Mouse (Mus musculus): Measurements from ENCODE around the gene Cpne4. TPM values are rescaled to one million over a fixed set of nuclear protein-coding genes. Genes with fewer than 3 reads are reported as not detected.

Cpne4 gene
- polyA plus RNA-seq, 1 experiment: 0.09 TPM

GRCm38 (mm10) chr9:104928806-104929205 lies 381.7 kb downstream of the Cpne4 start:
- H3K4me3 ChIP-seq (ENCODE audit: extremely low read depth, insufficient read depth, insufficient read length): no peak overlapping the region
- no peak for DNase-seq (ENCODE audit: low read depth in 1 of 2, low spot score in 2 of 2)
- no peak overlapping the region for H3K27ac ChIP-seq (ENCODE audit: insufficient read depth, low read length)
- no peaks in the 10 kb centered on the region for H3K36me3 ChIP-seq (ENCODE audit: control insufficient read depth, insufficient read depth, low read length)
- H3K27me3 ChIP-seq (ENCODE audit: control insufficient read depth, insufficient read depth, low read length): no peaks in the 10 kb centered on the region
- WGBS: 81% methylated on average over 9 of the region's 9 CpGs
- no peaks in the 10 kb centered on the region for H3K4me1 ChIP-seq (ENCODE audit: control insufficient read depth, insufficient read depth, insufficient read length)
- TF ChIP-seq POLR2A (IDR thresholded peaks at IDR 0.05; ENCODE audit: low read depth, low read length): no peak
- TF ChIP-seq CTCF (IDR thresholded peaks at IDR 0.05; ENCODE audit: extremely low read depth, insufficient read depth, insufficient read length, insufficient replicate concordance): no peak

GRCm38 (mm10) chr9:104940389-104940788 lies 393.3 kb downstream of the Cpne4 start:
- 81% methylated on average over 4 of the region's 4 CpGs for WGBS
- no peak for DNase-seq (ENCODE audit: low read depth in 1 of 2, low spot score in 2 of 2)

GRCm38 (mm10) chr9:104950551-104950950 lies 403.5 kb downstream of the Cpne4 start:
- no peak for TF ChIP-seq CTCF (IDR thresholded peaks at IDR 0.05; ENCODE audit: extremely low read depth, insufficient read depth, insufficient read length, insufficient replicate concordance)
- TF ChIP-seq POLR2A (IDR thresholded peaks at IDR 0.05; ENCODE audit: low read depth, low read length): no peak
- Histone ChIP-seq H3K36me3 (ENCODE audit: control insufficient read depth, insufficient read depth, low read length) (no peaks in the 10 kb centered on the region), H3K27ac (ENCODE audit: insufficient read depth, low read length) (no peak overlapping the region), H3K4me3 (ENCODE audit: extremely low read depth, insufficient read depth, insufficient read length) (no peak overlapping the region), H3K4me1 (ENCODE audit: control insufficient read depth, insufficient read depth, insufficient read length) (no peaks in the 10 kb centered on the region), H3K27me3 (ENCODE audit: control insufficient read depth, insufficient read depth, low read length) (no peaks in the 10 kb centered on the region)
- 70% methylated on average over 4 of the region's 4 CpGs for WGBS
- DNase-seq (ENCODE audit: low read depth in 1 of 2, low spot score in 2 of 2): no peak

More at GRCm38 (mm10) chr9:104940389-104940788, 393.3 kb downstream of the Cpne4 start:
- Histone ChIP-seq H3K4me3 (ENCODE audit: extremely low read depth, insufficient read depth, insufficient read length) (no peak overlapping the region), H3K27me3 (ENCODE audit: control insufficient read depth, insufficient read depth, low read length) (no peaks in the 10 kb centered on the region), H3K4me1 (ENCODE audit: control insufficient read depth, insufficient read depth, insufficient read length) (no peaks in the 10 kb centered on the region), H3K27ac (ENCODE audit: insufficient read depth, low read length) (no peak overlapping the region), H3K36me3 (ENCODE audit: control insufficient read depth, insufficient read depth, low read length) (no peaks in the 10 kb centered on the region)
- TF ChIP-seq CTCF (IDR thresholded peaks at IDR 0.05; ENCODE audit: extremely low read depth, insufficient read depth, insufficient read length, insufficient replicate concordance) (no peak), POLR2A (IDR thresholded peaks at IDR 0.05; ENCODE audit: low read depth, low read length) (no peak)

- DNase-seq (ENCODE audit: low read depth in 1 of 2, low spot score in 2 of 2): no peak
- TF ChIP-seq CTCF (IDR thresholded peaks at IDR 0.05; ENCODE audit: extremely low read depth, insufficient read depth, insufficient read length, insufficient replicate concordance): no peak
- no peak for TF ChIP-seq POLR2A (IDR thresholded peaks at IDR 0.05; ENCODE audit: low read depth, low read length)
- H3K27me3 ChIP-seq (ENCODE audit: control insufficient read depth, insufficient read depth, low read length): no peaks in the 10 kb centered on the region
- no peak overlapping the region for H3K4me3 ChIP-seq (ENCODE audit: extremely low read depth, insufficient read depth, insufficient read length)
- H3K36me3 ChIP-seq (ENCODE audit: control insufficient read depth, insufficient read depth, low read length): no peaks in the 10 kb centered on the region
- 72% methylated on average over 3 of the region's 3 CpGs for WGBS
- H3K27ac ChIP-seq (ENCODE audit: insufficient read depth, low read length): no peak overlapping the region
- no peaks in the 10 kb centered on the region for H3K4me1 ChIP-seq (ENCODE audit: control insufficient read depth, insufficient read depth, insufficient read length)
Measured at GRCm38 (mm10) chr9:104952176-104952575, 405.1 kb downstream of the Cpne4 start.

DNA sequence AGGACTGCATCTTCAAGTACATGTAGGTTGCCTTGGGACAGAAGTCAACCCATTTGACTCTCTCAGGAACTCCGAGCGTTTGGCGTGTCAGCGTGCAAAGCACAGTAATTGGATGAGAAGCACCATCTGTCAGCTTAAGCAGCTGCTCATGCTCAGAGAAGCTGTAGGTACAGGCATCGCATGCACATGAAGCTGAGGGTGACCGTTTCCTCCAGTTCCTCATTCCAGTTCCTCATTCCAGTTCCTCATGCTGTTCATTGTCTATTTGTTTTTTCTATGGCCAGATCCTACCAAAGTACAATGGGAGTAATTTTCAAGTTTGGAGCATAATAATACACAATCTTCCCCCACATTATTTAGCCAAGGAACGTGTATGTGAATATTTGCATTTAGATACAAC lies 425.7 kb downstream of the Cpne4 start:
- Histone ChIP-seq H3K27ac (ENCODE audit: insufficient read depth, low read length) (no peak overlapping the region), H3K4me3 (ENCODE audit: extremely low read depth, insufficient read depth, insufficient read length) (no peak overlapping the region), H3K4me1 (ENCODE audit: control insufficient read depth, insufficient read depth, insufficient read length) (no peaks in the 10 kb centered on the region), H3K36me3 (ENCODE audit: control insufficient read depth, insufficient read depth, low read length) (no peaks in the 10 kb centered on the region), H3K27me3 (ENCODE audit: control insufficient read depth, insufficient read depth, low read length) (no peaks in the 10 kb centered on the region)
- TF ChIP-seq POLR2A (IDR thresholded peaks at IDR 0.05; ENCODE audit: low read depth, low read length) (no peak), CTCF (IDR thresholded peaks at IDR 0.05; ENCODE audit: extremely low read depth, insufficient read depth, insufficient read length, insufficient replicate concordance) (no peak)
- WGBS: 14% methylated on average over 7 of the region's 7 CpGs
- DNase-seq (ENCODE audit: low read depth in 1 of 2, low spot score in 2 of 2): peak in 1 of 2 experiments; percentile 1

DNA sequence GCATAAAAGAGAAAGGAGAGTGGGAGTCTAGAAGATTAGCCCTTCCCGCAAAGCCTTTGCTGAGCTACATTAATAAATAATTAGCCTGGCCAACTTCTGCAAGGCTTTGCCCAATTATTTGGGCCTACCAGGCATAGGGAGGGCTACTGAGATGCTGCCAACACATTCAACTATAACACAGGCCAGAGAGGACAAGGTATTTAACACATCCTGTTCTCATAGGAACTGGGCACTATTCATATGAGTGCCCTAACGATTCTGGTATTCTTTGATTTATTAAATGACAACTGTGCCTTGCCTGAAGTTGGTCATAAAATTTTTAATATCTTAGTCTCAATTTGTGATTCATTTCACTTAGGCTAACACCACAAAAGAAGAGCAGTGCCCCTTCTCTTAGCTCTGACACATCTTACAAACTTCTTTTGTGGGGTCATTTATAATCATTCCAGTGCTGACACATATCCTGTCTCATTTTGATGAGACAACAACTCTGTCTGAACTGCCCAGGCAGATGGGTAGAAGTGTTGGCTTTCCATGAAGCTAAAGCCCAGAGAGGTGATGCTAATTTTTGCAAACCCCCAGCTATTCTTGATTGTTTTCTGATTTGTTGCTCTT lies 435.0 kb downstream of the Cpne4 start:
- Histone ChIP-seq H3K27me3 (ENCODE audit: control insufficient read depth, insufficient read depth, low read length) (no peaks in the 10 kb centered on the region), H3K4me3 (ENCODE audit: extremely low read depth, insufficient read depth, insufficient read length) (no peak overlapping the region), H3K27ac (ENCODE audit: insufficient read depth, low read length) (no peak overlapping the region), H3K36me3 (ENCODE audit: control insufficient read depth, insufficient read depth, low read length) (no peaks in the 10 kb centered on the region), H3K4me1 (ENCODE audit: control insufficient read depth, insufficient read depth, insufficient read length) (no peaks in the 10 kb centered on the region)
- TF ChIP-seq CTCF (IDR thresholded peaks at IDR 0.05; ENCODE audit: extremely low read depth, insufficient read depth, insufficient read length, insufficient replicate concordance) (no peak), POLR2A (IDR thresholded peaks at IDR 0.05; ENCODE audit: low read depth, low read length) (no peak)
- no peak for DNase-seq (ENCODE audit: low read depth in 1 of 2, low spot score in 2 of 2)
- WGBS: 77% methylated on average over 2 of the region's 2 CpGs

DNA sequence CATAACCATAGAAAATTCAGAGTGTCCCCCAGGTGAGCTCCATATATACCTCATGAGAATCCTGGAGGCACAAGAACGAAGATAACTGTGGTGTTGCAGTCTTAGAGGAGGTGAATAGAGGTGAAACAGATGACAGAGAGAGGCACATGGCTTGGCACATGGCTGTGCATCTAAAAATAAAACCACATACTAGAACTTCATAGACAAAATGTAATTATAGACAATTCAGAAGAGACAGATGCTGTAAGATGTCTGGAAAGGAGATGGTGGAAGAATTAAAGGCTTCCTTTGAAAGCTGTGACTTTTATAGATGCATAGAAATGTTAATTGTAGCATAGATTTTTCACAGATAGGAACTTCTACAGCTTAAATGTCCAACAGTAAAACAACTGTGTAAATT lies 451.1 kb downstream of the Cpne4 start:
- no peak overlapping the region for H3K4me3 ChIP-seq (ENCODE audit: extremely low read depth, insufficient read depth, insufficient read length)
- no peak for TF ChIP-seq POLR2A (IDR thresholded peaks at IDR 0.05; ENCODE audit: low read depth, low read length)
- TF ChIP-seq CTCF (IDR thresholded peaks at IDR 0.05; ENCODE audit: extremely low read depth, insufficient read depth, insufficient read length, insufficient replicate concordance): no peak
- 44% methylated on average over 1 of the region's 1 CpGs for WGBS
- H3K27ac ChIP-seq (ENCODE audit: insufficient read depth, low read length): no peak overlapping the region
- no peaks in the 10 kb centered on the region for H3K4me1 ChIP-seq (ENCODE audit: control insufficient read depth, insufficient read depth, insufficient read length)
- DNase-seq (ENCODE audit: low read depth in 1 of 2, low spot score in 2 of 2): no peak
- H3K36me3 ChIP-seq (ENCODE audit: control insufficient read depth, insufficient read depth, low read length): no peaks in the 10 kb centered on the region
- no peaks in the 10 kb centered on the region for H3K27me3 ChIP-seq (ENCODE audit: control insufficient read depth, insufficient read depth, low read length)
